Mouse (Mus musculus) E14TG2a.4 (cell line): ENCODE measurements at regions not wholly inside any gene's neighbourhood (a gene's known extent, or its start where the extent isn't known, plus 50 kb on each side); places are given as distances from the start of the nearest gene placed in this dataset.

Experiments used
- CTCF ChIP-seq: conservative IDR thresholded peaks from 2 replicates; pipeline ENCODE4 v1.5.1; 2014; ENCODE audit warnings: low read length
- NANOG ChIP-seq: IDR thresholded peaks from 2 replicates; pipeline ENCODE4 v1.6.1; 2014; ENCODE audit warnings: borderline replicate concordance, low read length, mixed read lengths
- POU5F1 ChIP-seq: IDR thresholded peaks from 2 replicates; pipeline ENCODE4 v1.6.1; 2014; ENCODE audit warnings: low read length, borderline replicate concordance

- TF ChIP-seq CTCF (no peak), NANOG (no peak), POU5F1 (no peak)
These were observed 234.2 kb upstream of the Sdr16c6 start for GRCm38 (mm10) chr4:4311496-4311895.
